Mouse (Mus musculus) adrenal gland, adult 8-10 months (tissue): ENCODE measurements around the gene Mki67. TPM values are rescaled to one million over a fixed set of nuclear protein-coding genes. Genes with fewer than 3 reads are reported as not detected.
"Not testable (repeated sequence)": the region's sequence is repeated elsewhere in the genome, so short reads cannot be mapped to it uniquely, and the experiment has no call there.

ENCODE experiments used
- DNase-seq: peaks from one replicate; pipeline ENCODE4 v3.0.0; 2022
- total RNA-seq, 4 experiments: library from RNA; stranded (reverse); gene quantifications; 2 replicates each; pipeline ENCODE4 v1.2.4; 2022

Gene Mki67
- total RNA-seq, 4 experiments from 2014 or later, result 2.0 to 4.2 (median 3.2) TPM

DNA sequence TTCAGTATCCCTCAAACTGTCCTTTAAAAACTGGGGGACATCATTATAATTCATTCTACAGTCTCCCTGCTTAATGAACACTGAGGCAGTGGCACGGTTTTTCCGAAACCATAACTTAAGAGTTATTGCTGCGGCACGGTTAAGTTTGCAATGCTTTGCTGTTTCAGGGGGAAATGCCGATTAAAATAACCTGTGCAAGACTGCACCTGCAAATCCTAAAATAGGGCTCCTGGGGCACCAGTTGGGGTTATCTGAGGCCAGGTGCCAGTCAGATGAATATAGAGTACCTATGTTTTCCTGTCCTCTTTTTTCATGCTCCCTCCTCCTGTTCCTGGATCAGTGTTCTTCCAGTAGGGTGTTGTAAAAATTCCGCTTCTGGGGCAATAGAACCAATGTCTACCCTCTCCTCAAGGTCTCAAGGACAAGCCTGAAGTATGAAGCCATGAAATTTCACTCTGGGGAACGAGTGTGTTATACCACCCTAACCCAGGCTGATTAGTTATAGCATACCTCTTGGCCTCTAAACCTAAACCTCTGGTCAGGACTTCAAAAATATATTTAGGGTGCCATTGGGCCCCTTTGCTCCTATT lies 902 bp upstream of the Mki67 start:
- DNase-seq, result no peak

DNA sequence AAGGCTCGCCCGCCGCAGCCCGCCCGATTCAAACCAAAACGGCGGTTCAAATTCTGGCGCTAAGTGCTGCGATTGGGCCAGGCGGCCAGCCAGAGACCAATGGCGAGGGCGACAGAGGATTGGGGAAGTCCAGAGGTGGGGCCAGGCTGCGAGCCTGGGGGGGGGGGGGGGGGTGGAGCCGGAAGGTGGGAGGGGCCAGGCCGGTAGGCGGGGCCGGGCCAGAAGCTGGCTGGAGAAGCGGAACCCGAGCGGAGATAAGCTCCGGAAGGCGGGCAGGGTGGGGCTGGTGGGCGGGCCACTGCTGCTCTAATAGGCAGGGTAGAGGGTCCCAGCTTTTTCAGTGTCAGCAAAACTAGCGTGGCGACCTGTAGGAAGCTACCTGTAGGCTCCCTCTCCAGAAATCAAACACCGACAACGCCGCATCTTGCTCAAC lies 300 bp upstream of the Mki67 start:
- peak; percentile 81 for DNase-seq

- DNase-seq, result no peak
Measured at GRCm38 (mm10) chr7:135715166-135715565, 995 bp downstream of the Mki67 start.

DNA sequence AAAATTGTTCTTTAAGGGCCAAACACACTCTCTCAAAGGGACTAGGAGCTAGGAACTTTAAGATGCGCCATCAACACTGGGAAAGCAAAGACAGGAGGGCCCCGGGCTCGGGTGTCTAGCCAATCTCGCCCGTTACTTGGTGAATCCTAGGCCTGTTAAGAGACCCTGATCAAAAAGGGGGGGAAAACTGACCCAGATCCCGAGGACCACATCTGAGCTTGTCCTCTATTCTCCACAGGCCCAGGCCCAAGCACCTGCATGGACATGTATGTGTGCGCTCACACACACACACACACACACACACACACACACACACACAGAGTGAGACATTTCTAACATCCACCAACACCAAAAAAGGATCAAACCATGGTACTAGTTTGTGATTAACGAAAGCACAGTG lies 2.8 kb downstream of the Mki67 start:
- DNase-seq, result no peak

DNA sequence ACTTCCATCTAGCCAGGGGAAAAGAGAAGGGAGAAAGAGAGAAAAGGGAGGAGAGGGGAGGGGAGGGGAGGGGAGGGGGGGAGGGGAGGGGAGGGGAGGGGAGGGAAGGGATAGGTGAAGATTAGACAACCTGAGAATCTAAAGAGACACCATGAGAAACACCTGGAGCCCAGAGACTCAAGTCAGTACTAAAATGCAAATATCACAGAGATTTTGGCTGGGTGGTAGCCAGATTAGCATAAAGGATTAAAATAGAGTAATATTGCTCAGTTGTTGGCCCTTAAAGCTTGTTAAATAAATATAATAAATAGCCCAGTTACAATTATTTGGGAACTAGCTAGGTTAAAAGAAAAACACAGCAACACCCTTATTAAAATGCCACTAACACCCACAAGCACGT lies 3.6 kb downstream of the Mki67 start:
- DNase-seq, result no peak

DNA sequence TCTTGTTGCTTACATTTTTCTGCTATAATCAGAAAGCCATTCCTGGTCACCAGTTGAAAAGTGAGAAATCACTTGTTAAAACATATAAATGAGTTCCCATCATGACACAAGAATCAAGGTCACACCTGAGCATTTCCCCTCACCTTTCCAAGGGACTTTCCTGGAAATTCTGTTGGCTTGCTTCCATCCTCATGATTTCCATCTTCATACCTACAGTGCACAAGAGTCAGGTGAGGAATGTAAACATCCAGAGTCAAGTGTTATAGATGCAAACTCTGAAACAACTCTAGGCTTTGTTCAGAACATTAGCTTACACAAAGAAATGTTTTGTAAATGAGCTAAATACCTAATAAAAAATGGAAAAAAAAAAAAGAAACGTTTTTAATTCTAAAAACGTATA lies 5.5 kb downstream of the Mki67 start:
- no peak for DNase-seq

GRCm38 (mm10) chr7:135705753-135706152 lies 10.4 kb downstream of the Mki67 start:
- DNase-seq, result no peak

GRCm38 (mm10) chr7:135705083-135705482 lies 11.1 kb downstream of the Mki67 start:
- no peak for DNase-seq

DNA sequence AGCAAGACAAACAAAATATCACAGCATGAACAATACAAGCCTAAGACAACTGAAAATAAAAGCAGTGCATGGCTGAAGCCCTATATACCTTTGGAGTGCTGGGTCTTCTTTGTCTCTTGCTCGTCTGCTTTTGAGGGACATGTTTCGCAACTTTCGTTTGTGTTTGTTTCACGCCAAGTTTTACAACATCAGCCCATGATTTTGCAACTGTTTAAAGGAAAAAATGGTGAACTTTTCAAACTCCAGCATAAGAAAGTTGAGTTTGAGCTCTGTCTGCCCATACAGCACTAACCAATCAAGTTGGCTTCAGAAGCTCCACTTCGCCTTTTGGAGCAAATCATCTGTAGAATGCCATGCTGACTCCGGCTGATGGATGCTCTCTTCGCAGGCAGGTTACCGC lies 11.9 kb downstream of the Mki67 start:
- no peak for DNase-seq

- DNase-seq, result no peak
Measured at GRCm38 (mm10) chr7:135703600-135704148, 12.5 kb downstream of the Mki67 start.

- DNase-seq, result not testable (repeated sequence)
Measured at GRCm38 (mm10) chr7:135699351-135699750, 16.8 kb downstream of the Mki67 start.

DNA sequence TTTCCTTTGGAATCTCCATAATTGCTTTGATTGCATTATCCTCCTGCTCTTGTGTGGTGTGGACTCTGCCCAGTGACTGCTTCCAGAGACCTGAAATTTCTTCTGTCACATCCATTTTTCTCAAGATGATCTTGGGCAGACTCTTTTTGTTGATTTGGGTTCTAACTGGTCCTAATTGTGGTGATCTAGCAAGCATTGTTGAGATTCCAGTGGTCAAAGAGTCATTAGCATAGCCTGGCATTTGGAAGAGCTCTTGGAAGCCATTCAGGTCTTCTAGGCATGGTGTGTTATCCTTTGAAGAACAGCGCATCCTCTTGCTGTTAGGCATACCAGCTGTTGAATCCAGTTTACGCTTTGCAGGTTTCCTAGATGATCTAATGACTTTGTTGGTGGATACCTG lies 17.8 kb downstream of the Mki67 start:
- no peak for DNase-seq

DNA sequence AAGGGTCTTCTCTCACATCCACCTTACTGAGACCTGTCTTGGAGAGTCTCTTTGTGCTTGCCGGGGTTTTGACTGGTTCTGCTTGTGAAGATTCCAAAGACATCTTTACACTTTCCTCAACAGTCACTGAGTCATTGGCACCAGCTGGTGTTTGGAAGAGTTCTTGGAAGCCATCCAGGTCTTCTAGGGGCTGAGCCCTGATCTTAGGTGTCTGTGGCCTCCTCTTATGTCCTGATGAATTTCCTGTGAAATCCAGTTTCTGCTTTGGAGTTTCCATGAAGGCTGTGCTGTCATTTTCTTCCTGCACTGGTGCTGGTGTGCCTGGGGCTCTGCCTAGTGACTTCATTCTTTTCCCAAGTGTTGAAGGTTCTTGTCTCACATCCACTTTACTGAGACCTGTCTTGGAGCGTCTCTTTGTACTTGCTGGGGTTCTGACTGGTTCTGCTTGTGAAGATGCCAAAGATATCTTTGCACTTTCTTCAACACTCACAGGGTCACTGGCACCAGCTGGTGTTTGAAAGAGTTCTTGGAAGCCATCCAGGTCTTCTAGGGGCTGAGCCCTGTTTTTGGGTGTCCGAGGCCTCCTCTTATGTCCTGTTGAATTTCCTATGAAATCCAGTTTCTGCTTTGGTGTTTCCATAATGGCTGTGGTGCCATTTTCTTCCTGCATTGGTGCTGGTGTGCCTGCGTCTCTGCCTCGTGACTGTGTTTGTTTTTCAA lies 19.0 kb downstream of the Mki67 start:
- not testable (repeated sequence) for DNase-seq

- DNase-seq, result no peak
Measured at GRCm38 (mm10) chr7:135696127-135696526, 20.0 kb downstream of the Mki67 start.

DNA sequence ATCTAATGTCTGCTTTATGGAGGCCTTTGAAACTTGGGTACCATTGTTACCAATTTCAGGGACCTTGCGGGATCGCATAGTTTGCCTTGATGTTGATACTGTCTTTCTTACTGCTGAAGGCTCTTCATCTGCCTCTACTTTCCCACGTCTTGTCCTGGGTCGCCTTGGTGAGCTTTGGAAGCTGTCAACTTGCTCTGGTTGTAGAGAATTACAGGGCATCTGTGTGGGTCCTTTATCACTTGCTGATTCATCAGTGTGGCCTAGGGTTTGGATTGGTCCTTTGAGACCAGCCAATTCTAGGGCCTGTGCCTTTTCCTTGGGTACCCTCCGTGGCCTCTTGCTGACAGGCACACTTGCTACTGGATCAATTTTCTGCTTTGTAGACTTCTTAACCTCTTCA lies 21.4 kb downstream of the Mki67 start:
- no peak for DNase-seq

- no peak for DNase-seq
Measured at GRCm38 (mm10) chr7:135694130-135694529, 22.0 kb downstream of the Mki67 start.

GRCm38 (mm10) chr7:135691941-135692340 lies 24.2 kb downstream of the Mki67 start:
- DNase-seq, result no peak

- no peak for DNase-seq
Measured at GRCm38 (mm10) chr7:135689396-135689795, 26.8 kb downstream of the Mki67 start.

GRCm38 (mm10) chr7:135684938-135685337 lies 31.2 kb downstream of the Mki67 start:
- DNase-seq, result no peak

- not testable (repeated sequence) for DNase-seq
Measured at GRCm38 (mm10) chr7:135684098-135684497, 32.1 kb downstream of the Mki67 start.

GRCm38 (mm10) chr7:135680334-135680733 lies 35.8 kb downstream of the Mki67 start:
- no peak for DNase-seq

DNA sequence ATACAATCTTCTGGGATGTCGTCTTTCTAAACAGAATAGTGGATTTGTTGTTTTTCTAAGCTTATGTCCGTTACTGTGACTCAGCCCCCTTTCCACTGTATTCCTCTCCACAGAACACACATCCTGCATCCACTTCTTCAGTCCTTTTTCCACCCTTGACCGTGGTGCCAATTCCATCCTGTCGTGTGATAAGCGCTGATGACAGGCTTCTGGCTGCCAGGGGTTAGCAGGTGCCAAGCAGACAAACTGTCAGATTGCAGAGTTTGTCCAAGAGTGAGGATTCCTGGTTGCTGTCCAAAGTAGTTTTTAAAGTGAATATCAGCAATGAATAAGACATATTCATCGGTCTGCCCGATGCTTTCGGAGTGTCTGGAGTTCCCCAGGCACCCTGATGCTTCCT lies 39.4 kb downstream of the Mki67 start:
- DNase-seq, result no peak

DNA sequence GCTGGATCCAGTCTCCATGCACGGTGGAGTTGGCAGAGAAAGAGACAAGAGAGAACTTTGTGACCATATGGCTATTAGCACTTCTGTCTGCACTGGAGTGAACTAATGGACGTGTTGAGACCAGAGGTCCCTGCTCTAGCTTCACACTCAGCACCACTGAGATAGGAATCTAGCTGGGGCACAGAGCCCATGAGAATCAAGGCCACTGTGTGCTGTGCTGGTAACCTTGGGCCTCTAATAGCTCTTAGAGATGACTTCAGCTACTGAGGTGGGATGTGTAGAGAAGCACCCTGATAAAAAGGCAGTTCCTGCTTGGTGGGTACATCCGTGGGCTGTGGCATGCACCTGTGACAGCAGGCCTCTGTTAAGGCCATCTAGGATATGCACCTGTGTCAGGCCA lies 42.6 kb downstream of the Mki67 start:
- peak; percentile 20 for DNase-seq
